Mouse (Mus musculus): ENCODE measurements around the gene Nxf1. TPM values are rescaled to one million over a fixed set of nuclear protein-coding genes. Genes with fewer than 3 reads are reported as not detected.

Nxf1 gene
- polyA plus RNA-seq, 1 experiment from 2014 or later = 196 TPM

DNA sequence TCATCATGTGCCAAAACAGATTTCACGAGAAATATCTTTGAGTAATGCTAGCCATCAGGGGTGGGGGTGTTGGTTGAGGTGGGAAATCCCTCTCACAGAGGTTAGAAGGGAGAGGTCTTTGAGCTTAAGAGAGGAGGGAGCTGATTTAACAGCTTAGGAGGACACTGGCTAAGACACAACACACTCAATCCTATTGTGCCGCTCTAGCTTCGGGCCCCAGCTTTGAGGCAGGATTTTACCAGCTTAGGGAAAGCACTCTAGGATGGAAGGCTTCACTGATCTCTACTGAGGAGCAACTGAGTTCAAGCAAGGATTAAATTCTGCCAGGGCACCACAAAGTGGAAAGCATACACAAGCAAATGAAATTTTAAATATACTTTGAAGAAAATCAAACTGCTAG lies 60.1 kb downstream of the Nxf1 start:
- Histone ChIP-seq H3K9ac (peak overlapping the region; percentile 37; the same call in 1 of the 2 replicates), H3K4me1 (peaks cover 34% of the 10 kb centered on the region), H3K36me3 (peaks cover 41% of the 10 kb centered on the region), H3K4me3 (no peak overlapping the region; the same call in 1 of the 2 replicates), H3K4me2 (replicated peaks) (peak overlapping the region; percentile 23), H3K9me3 (replicated peaks) (no peaks in the 10 kb centered on the region), H3K27me3 (no peaks in the 10 kb centered on the region), H3K27ac (no peak overlapping the region)
- 81% methylated on average over 3 of the region's 3 CpGs for WGBS
- ATAC-seq (ENCODE audit: low FRiP score) = no peak

DNA sequence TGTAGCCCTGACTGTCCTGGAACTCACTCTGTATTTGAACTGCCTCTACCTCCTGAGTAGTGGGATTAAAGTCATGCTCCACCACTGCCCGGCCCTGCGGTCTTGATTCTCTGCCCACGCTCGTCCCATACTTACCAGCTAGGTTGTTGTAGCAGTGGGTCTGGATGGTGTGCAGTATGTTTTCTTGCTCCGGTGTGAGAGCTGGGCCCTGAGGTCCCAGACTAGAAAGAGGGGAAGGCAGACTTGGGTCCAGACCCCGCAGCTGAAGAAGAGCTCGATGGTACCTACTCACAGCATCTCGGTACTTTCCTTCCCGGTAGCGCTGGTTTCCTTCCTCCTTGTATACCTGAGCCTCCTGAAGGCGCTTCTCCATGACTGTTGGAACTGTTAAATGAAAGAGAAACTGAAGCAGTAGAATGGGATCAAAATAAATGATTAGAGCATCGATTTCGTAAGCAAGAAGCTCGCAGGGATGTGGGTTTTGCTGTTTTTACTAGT lies 61.5 kb downstream of the Nxf1 start:
- H3K4me1 ChIP-seq = peaks cover 48% of the 10 kb centered on the region
- no peaks in the 10 kb centered on the region for H3K9me3 ChIP-seq (replicated peaks)
- H3K4me3 ChIP-seq = peak overlapping the region; percentile 98
- peak overlapping the region; percentile 99 for H3K27ac ChIP-seq
- H3K36me3 ChIP-seq = peaks cover 35% of the 10 kb centered on the region
- no peaks in the 10 kb centered on the region for H3K27me3 ChIP-seq
- H3K9ac ChIP-seq = peak overlapping the region; percentile 89
- 36% methylated on average over 14 of the region's 14 CpGs for WGBS
- H3K4me2 ChIP-seq (replicated peaks) = peak overlapping the region; percentile 97
- no peak for ATAC-seq (ENCODE audit: low FRiP score)

DNA sequence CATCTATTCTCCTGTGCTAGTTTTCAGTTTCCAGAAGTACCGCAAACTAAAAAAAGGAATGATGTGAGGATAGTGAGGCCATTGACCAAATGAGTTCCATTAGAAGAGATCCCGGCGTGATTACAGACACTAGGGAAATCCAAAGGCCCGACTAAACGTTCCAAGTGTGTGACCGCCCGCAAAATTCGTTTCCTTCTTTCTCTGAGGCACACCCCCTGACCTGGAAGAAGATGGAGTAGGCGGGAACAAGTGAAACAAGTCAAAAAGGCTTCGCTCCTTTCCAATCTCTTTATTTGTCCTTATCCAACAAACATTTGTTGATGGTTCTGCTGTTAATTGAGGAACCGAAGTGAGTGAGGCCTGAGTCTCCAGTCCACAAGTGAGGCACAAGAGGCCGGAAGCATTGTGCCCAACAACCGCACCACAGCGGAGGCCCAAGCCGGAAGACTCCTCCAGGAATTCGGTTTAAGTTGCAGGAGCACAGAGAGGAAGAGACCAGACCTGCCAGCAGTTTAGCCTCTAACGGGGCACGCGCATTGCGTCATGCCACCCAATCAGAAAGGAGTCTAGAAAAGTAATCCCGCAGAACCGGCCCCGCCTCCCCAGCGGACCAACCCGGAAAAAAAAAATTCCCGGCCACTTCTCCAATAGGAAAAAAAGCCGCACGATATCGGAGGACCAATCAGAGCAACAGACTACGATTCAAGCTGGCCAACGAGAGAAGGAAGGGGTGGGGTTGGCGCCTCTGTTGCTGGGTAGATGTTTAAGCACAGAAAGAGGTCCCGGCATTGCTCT lies 62.1 kb downstream of the Nxf1 start, which contains the start of gene Ttc9c:
Gene Ttc9c (minus strand): TSS at position 533 of the 795 bp plus-strand sequence.
- peak within 1 kb of the TSS; percentile 97 for H3K4me2 ChIP-seq (replicated peaks)
- H3K27me3 ChIP-seq = no peaks in the 10 kb centered on the region
- under 1% methylated on average over 33 of the region's 33 CpGs for WGBS
- peak within 1 kb of the TSS; percentile 98 for H3K9ac ChIP-seq
- peaks cover 34% of the 10 kb centered on the region for H3K36me3 ChIP-seq
- H3K4me3 ChIP-seq = peak within 1 kb of the TSS; percentile 98
- peak; percentile 96 for ATAC-seq (ENCODE audit: low FRiP score)
- no peaks in the 10 kb centered on the region for H3K9me3 ChIP-seq (replicated peaks)
- peaks cover 48% of the 10 kb centered on the region for H3K4me1 ChIP-seq
- peak within 1 kb of the TSS; percentile 99 for H3K27ac ChIP-seq

DNA sequence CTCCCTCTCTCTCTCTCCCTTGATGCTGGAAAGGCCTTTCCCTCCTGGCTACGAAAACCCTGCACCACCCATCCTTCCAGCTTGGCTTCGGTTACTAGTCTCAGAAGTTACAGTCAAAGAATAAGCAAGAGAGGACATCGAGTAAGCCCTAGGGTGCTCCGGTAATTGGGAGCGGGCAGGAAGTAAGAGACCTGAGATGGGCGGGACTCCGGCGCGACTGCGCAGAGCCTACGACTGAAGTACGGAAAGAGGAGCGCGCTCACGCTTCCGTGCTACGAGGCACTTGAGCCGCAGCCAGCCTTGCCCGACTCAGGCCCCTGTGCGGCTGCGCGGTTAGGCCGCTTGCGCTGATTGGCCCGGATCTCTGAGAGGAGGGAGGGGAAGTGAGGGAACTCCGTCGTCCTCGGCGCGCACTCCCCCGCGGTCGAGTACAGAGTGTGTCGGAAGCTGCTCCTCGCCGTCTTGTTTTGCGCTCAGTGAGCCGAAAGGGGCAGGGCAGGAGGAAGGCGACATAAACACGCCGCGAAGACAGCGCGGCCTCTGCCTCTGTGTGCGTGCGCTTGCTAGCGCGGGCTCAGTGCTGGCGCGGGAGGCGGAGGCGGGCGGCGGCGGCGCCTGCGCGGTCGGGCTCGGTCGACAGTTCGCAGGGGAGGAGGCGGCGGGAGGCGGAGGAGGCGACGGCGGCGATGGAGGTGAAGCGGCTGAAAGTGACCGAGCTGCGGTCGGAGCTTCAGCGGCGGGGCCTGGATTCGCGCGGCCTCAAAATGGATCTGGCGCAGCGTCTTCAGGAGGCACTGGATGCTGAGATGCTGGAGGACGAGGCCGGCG lies 62.9 kb downstream of the Nxf1 start, which contains the start of gene Hnrnpul2:
Gene Hnrnpul2 (plus strand): TSS at position 415 of the 828 bp plus-strand sequence.
- peaks cover 36% of the 10 kb centered on the region for H3K36me3 ChIP-seq
- H3K4me2 ChIP-seq (replicated peaks) = peak within 1 kb of the TSS; percentile 97
- H3K9me3 ChIP-seq (replicated peaks) = no peaks in the 10 kb centered on the region
- WGBS = under 1% methylated on average over 82 of the region's 83 CpGs
- peak; percentile 97 for ATAC-seq (ENCODE audit: low FRiP score)
- peak within 1 kb of the TSS; percentile 99 for H3K27ac ChIP-seq
- H3K9ac ChIP-seq = peak within 1 kb of the TSS; percentile 98
- peaks cover 48% of the 10 kb centered on the region for H3K4me1 ChIP-seq
- H3K4me3 ChIP-seq = peak within 1 kb of the TSS; percentile 98
- no peaks in the 10 kb centered on the region for H3K27me3 ChIP-seq

Small RNA genes lying within 50 kb of the gene (microRNA-seq; reads per million reads assigned to microRNA genes)
- gene Mir6992 = not detected

Other genes starting within 250 kb of the Nxf1 start
- 0.89 and 0.93 TPM in 2 replicates for gene Slc22a8, start 165.8 kb upstream of the Nxf1 start, polyA plus RNA-seq (2016; fragmentation: Nextera tagmentation; extraction: Ambion mirVana)
- 3.3 and 3.7 TPM in 2 replicates for gene Slc22a6, start 139.0 kb upstream of the Nxf1 start, polyA plus RNA-seq (2016; fragmentation: Nextera tagmentation; extraction: Ambion mirVana)
- 0.61 and 0.94 TPM in 2 replicates for gene Chrm1, start 93.3 kb upstream of the Nxf1 start, polyA plus RNA-seq (2016; fragmentation: Nextera tagmentation; extraction: Ambion mirVana)
- 126 and 127 TPM in 2 replicates for gene Slc3a2, start 33.7 kb upstream of the Nxf1 start, polyA plus RNA-seq (2016; fragmentation: Nextera tagmentation; extraction: Ambion mirVana)
- 72.6 and 73.3 TPM in 2 replicates for gene Wdr74, start 21.2 kb upstream of the Nxf1 start, polyA plus RNA-seq (2016; fragmentation: Nextera tagmentation; extraction: Ambion mirVana)
- 2.4 and 4.5 TPM in 2 replicates for gene 1700092M07Rik, start 16.4 kb upstream of the Nxf1 start, polyA plus RNA-seq (2016; fragmentation: Nextera tagmentation; extraction: Ambion mirVana)
- 128 and 132 TPM in 2 replicates for gene Stx5a, start 15.7 kb upstream of the Nxf1 start, polyA plus RNA-seq (2016; fragmentation: Nextera tagmentation; extraction: Ambion mirVana)
- gene Tmem223, start 13.9 kb downstream of the Nxf1 start, polyA plus RNA-seq (2016; fragmentation: Nextera tagmentation; extraction: Ambion mirVana) = 189 and 213 TPM in 2 replicates
- 36.9 and 39.7 TPM in 2 replicates for gene Tmem179b, start 17.4 kb downstream of the Nxf1 start, polyA plus RNA-seq (2016; fragmentation: Nextera tagmentation; extraction: Ambion mirVana)
- 31.8 and 32.4 TPM in 2 replicates for gene Taf6l, start 29.3 kb downstream of the Nxf1 start, polyA plus RNA-seq (2016; fragmentation: Nextera tagmentation; extraction: Ambion mirVana)
- gene Polr2g, start 41.5 kb downstream of the Nxf1 start, polyA plus RNA-seq (2016; fragmentation: Nextera tagmentation; extraction: Ambion mirVana) = 146 and 149 TPM in 2 replicates
- 6.5 and 7.4 TPM in 2 replicates for gene Zbtb3, start 45.5 kb downstream of the Nxf1 start, polyA plus RNA-seq (2016; fragmentation: Nextera tagmentation; extraction: Ambion mirVana)
- 55.6 and 61.4 TPM in 2 replicates for gene Ttc9c, start 62.3 kb downstream of the Nxf1 start, polyA plus RNA-seq (2016; fragmentation: Nextera tagmentation; extraction: Ambion mirVana)
- 6.2 and 6.8 TPM in 2 replicates for gene Hnrnpul2, start 62.9 kb downstream of the Nxf1 start, polyA plus RNA-seq (2016; fragmentation: Nextera tagmentation; extraction: Ambion mirVana)
- gene AC129217.1, start 72.7 kb downstream of the Nxf1 start, polyA plus RNA-seq (2016; fragmentation: Nextera tagmentation; extraction: Ambion mirVana) = not detected in 2 replicates
- 65.8 and 66.1 TPM in 2 replicates for gene Bscl2, start 80.4 kb downstream of the Nxf1 start, polyA plus RNA-seq (2016; fragmentation: Nextera tagmentation; extraction: Ambion mirVana)
- gene Gng3, start 82.1 kb downstream of the Nxf1 start, polyA plus RNA-seq (2016; fragmentation: Nextera tagmentation; extraction: Ambion mirVana) = 171 and 176 TPM in 2 replicates
- gene Lrrn4cl, start 93.7 kb downstream of the Nxf1 start, polyA plus RNA-seq (2016; fragmentation: Nextera tagmentation; extraction: Ambion mirVana) = 0.49 and 0.82 TPM in 2 replicates
- gene Ubxn1, start 114.4 kb downstream of the Nxf1 start, polyA plus RNA-seq (2016; fragmentation: Nextera tagmentation; extraction: Ambion mirVana) = 166 and 175 TPM in 2 replicates
- 62.1 and 64.7 TPM in 2 replicates for gene Uqcc3, start 123.8 kb downstream of the Nxf1 start, polyA plus RNA-seq (2016; fragmentation: Nextera tagmentation; extraction: Ambion mirVana)
- gene Lbhd1, start 126.7 kb downstream of the Nxf1 start, polyA plus RNA-seq (2016; fragmentation: Nextera tagmentation; extraction: Ambion mirVana) = 69.0 and 69.5 TPM in 2 replicates
- gene Gm49403, start 126.9 kb downstream of the Nxf1 start, polyA plus RNA-seq (2016; fragmentation: Nextera tagmentation; extraction: Ambion mirVana) = not detected in 2 replicates
- 74.3 and 87.4 TPM in 2 replicates for gene 1810009A15Rik, start 131.8 kb downstream of the Nxf1 start, polyA plus RNA-seq (2016; fragmentation: Nextera tagmentation; extraction: Ambion mirVana)
- not detected in 2 replicates for gene Gm49416, start 131.9 kb downstream of the Nxf1 start, polyA plus RNA-seq (2016; fragmentation: Nextera tagmentation; extraction: Ambion mirVana)
- gene Ints5, start 135.9 kb downstream of the Nxf1 start, polyA plus RNA-seq (2016; fragmentation: Nextera tagmentation; extraction: Ambion mirVana) = 43.4 and 45.2 TPM in 2 replicates
- gene Ganab, start 141.0 kb downstream of the Nxf1 start, polyA plus RNA-seq (2016; fragmentation: Nextera tagmentation; extraction: Ambion mirVana) = 114 and 118 TPM in 2 replicates
- 79.6 and 82.8 TPM in 2 replicates for gene B3gat3, start 163.3 kb downstream of the Nxf1 start, polyA plus RNA-seq (2016; fragmentation: Nextera tagmentation; extraction: Ambion mirVana)
- 1.8 and 3.2 TPM in 2 replicates for gene Rom1, start 172.3 kb downstream of the Nxf1 start, polyA plus RNA-seq (2016; fragmentation: Nextera tagmentation; extraction: Ambion mirVana)
- gene Eml3, start 172.5 kb downstream of the Nxf1 start, polyA plus RNA-seq (2016; fragmentation: Nextera tagmentation; extraction: Ambion mirVana) = 17.0 and 17.1 TPM in 2 replicates
- gene Mta2, start 184.8 kb downstream of the Nxf1 start, polyA plus RNA-seq (2016; fragmentation: Nextera tagmentation; extraction: Ambion mirVana) = 174 and 185 TPM in 2 replicates
- 32.3 and 35.7 TPM in 2 replicates for gene Tut1, start 196.8 kb downstream of the Nxf1 start, polyA plus RNA-seq (2016; fragmentation: Nextera tagmentation; extraction: Ambion mirVana)
- gene Eef1g, start 210.0 kb downstream of the Nxf1 start, polyA plus RNA-seq (2016; fragmentation: Nextera tagmentation; extraction: Ambion mirVana) = 352 and 372 TPM in 2 replicates
- 12.7 and 15.4 TPM in 2 replicates for gene Ahnak, start 232.2 kb downstream of the Nxf1 start, polyA plus RNA-seq (2016; fragmentation: Nextera tagmentation; extraction: Ambion mirVana)